ENCODE assay signal across 12 mouse cellular contexts in the genomic region with DNA sequence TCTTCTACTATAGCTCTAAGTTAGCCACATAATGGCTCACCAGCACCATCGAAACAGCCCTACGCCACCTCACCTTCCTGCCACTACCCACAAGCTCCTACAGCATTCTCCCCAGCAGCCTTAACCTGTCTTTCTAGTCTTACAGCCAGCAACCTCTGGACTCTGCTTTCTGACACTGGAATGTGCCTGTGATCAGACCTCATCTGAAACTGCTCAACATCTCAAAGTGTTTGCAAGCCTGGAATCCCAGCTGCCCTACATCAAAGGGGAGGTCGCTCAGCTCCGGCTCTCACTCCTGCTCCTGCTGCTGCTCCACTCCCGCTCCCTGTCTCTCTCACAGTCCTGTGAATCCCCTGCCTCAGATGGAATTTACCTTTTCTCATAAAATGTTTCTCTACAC.
DNase-seq lines count a peak whose midpoint lies in the region; ATAC-seq and TF ChIP-seq lines count a peak whose summit lies in the region.
"Had no signal": no experiment of that assay in that cellular context is flagged by ENCODE, and none has a peak within 500 bp of the region (broad histone marks: within the 10 kb centered on the region; RNA-seq: fewer than 3 reads in every experiment).

No protein-coding gene starts in this region.

- H3K9me3 ChIP-seq in heart, embryonic 11.5 days (replicated peaks; ENCODE audit: control insufficient read depth, low read length) = no peaks in the 10 kb centered on the region
- no peaks in the 10 kb centered on the region for H3K9me3 ChIP-seq in intestine, postnatal 0 days (ENCODE audit: control insufficient read depth)
- H3K9me3 ChIP-seq: hindbrain, embryonic 12.5 days had no signal

- no peak for DNase-seq in heart, adult 11 months
- DNase-seq in kidney, postnatal 14 days = peak; percentile 18
- DNase-seq in kidney, adult 9 months = no peak
- peak; percentile 35 for DNase-seq in embryo, embryonic 11 days
- no peak for DNase-seq in layer of hippocampus, adult 9-10 months (ENCODE audit: low spot score)
- DNase-seq: cerebellum, adult 9-10 months; liver, postnatal 0 days had no signal

- TF ChIP-seq CTCF in intestine, postnatal 0 days (IDR thresholded peaks at IDR 0.05; ENCODE audit: low read depth) = no peak

- WGBS in heart, embryonic 11.5 days (ENCODE audit: insufficient replicate concordance) = 42% methylated on average over 5 of the region's 5 CpGs
- 30% methylated on average over 5 of the region's 5 CpGs for WGBS in intestine, postnatal 0 days

- H3K27me3 ChIP-seq in heart, embryonic 11.5 days (ENCODE audit: control insufficient read depth, insufficient read depth, low read length) = no peaks in the 10 kb centered on the region
- H3K27me3 ChIP-seq in intestine, postnatal 0 days (replicated peaks; ENCODE audit: control insufficient read depth, insufficient read depth, low read length) = no peaks in the 10 kb centered on the region
- H3K27me3 ChIP-seq: hindbrain, embryonic 12.5 days had no signal

- H3K4me2 ChIP-seq in heart, embryonic 11.5 days = no peak overlapping the region
- H3K4me2 ChIP-seq in intestine, postnatal 0 days (replicated peaks; ENCODE audit: low read depth) = peak overlapping the region; percentile 3
- H3K4me2 ChIP-seq: hindbrain, embryonic 12.5 days had no signal

- peak overlapping the region; percentile 73 for H3K27ac ChIP-seq in heart, embryonic 11.5 days (ENCODE audit: low read depth, low read length)
- no peak overlapping the region; the same call in 1 of the 2 replicates for H3K27ac ChIP-seq in intestine, postnatal 0 days (ENCODE audit: low read depth, low read length)
- H3K27ac ChIP-seq: hindbrain, embryonic 12.5 days had no signal

- H3K4me1 ChIP-seq in heart, embryonic 11.5 days (ENCODE audit: control insufficient read depth, insufficient read depth, low read length) = peaks cover 6% of the 10 kb centered on the region; the same call in 1 of the 2 replicates
- H3K4me1 ChIP-seq in intestine, postnatal 0 days (replicated peaks; ENCODE audit: control insufficient read depth, insufficient read depth, low read length) = no peaks in the 10 kb centered on the region; the same call in 1 of the 2 replicates
- H3K4me1 ChIP-seq: hindbrain, embryonic 12.5 days had no signal

- no peaks in the 10 kb centered on the region for H3K36me3 ChIP-seq in heart, embryonic 11.5 days (ENCODE audit: control insufficient read depth, insufficient read depth, low read length)
- H3K36me3 ChIP-seq in intestine, postnatal 0 days (ENCODE audit: control insufficient read depth, insufficient read depth) = peaks cover 27% of the 10 kb centered on the region
- H3K36me3 ChIP-seq: hindbrain, embryonic 12.5 days had no signal

- H3K4me3 ChIP-seq in heart, embryonic 11.5 days (ENCODE audit: low read depth, low read length) = no peak overlapping the region
- no peak overlapping the region for H3K4me3 ChIP-seq in intestine, postnatal 0 days (ENCODE audit: low read depth, low read length)
- H3K4me3 ChIP-seq: erythroblast, embryonic 14.5 days; hindbrain, embryonic 12.5 days had no signal

- peak; percentile 76 for ATAC-seq in heart, embryonic 11.5 days (replicated peaks; ENCODE audit: insufficient number of reproducible peaks, low FRiP score, low TSS enrichment)
- ATAC-seq in intestine, postnatal 0 days = peak; percentile 81
- no peak for ATAC-seq in megakaryocyte-erythroid progenitor cell, adult 5-6 weeks (replicated peaks; ENCODE audit: low FRiP score, low TSS enrichment, poor library complexity, severe bottlenecking)
- ATAC-seq: liver, postnatal 0 days had no signal

- no peak overlapping the region for H3K9ac ChIP-seq in heart, embryonic 11.5 days (ENCODE audit: low read depth, low read length)
- no peak overlapping the region for H3K9ac ChIP-seq in intestine, postnatal 0 days (ENCODE audit: low read depth, low read length)
- H3K9ac ChIP-seq: hindbrain, embryonic 12.5 days; liver, postnatal 0 days had no signal

Comparison
In these comparisons a context has a peak if more than half of its experiments do, and no peak if none do; other contexts are left out.
1. DNase-seq: peak in kidney, postnatal 14 days (single experiment) and embryo, embryonic 11 days (single experiment); none in heart, adult 11 months (single experiment), kidney, adult 9 months (single experiment) and layer of hippocampus, adult 9-10 months (single experiment).